Mouse (Mus musculus): ENCODE measurements around the gene Bpifa3.

DNA sequence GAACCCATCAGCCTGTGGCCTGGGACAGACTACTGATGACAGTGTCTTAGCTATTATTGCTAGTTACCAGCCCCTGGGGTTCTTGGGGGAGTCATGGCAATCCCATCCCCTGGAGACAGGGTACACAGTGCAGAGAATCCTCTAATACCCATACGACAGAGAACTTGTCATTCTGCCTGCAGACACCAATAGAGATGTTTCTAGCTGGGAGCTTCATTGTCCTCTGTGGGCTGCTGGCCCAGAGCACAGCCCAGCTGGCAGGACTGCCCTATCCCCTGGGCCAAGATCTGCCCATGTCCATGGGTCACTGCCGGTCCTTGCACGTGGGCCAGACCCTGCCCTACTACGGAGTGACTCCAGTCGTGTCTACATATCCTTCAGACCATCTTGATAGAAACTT lies 33.2 kb downstream of the Bpifa3 start:
- TF ChIP-seq CTCF (IDR thresholded peaks at IDR 0.05; ENCODE audit: low read depth, low read length) (no peak), POLR2A (IDR thresholded peaks at IDR 0.05; ENCODE audit: extremely low read depth, insufficient read depth, low read length) (no peak)
